Mouse (Mus musculus): ENCODE data around the gene Smyd1.
"Not testable (repeated sequence)": the region's sequence is repeated elsewhere in the genome, so short reads cannot be mapped to it uniquely, and the experiment has no call there.

Smyd1 gene

GRCm38 (mm10) chr6:71324816-71325215, 2.8 kb upstream of the Smyd1 start:
- CTCF ChIA-PET = no interaction called here

- CTCF ChIA-PET = no interaction called here
These were observed 473 bp upstream of the Smyd1 start, which contains the start of gene Cd8b1 for GRCm38 (mm10) chr6:71322491-71322921. Gene Cd8b1 (plus strand): TSS chr6:71322788.

- CTCF ChIA-PET = interaction anchor here (0.6 kb wide), 1 partner anchor 273 kb away, joined by 3 read pairs; no protein-coding TSS in a partner anchor
These were observed 14.5 kb downstream of the Smyd1 start for GRCm38 (mm10) chr6:71307486-71307885.

GRCm38 (mm10) chr6:71302097-71302731, 19.8 kb downstream of the Smyd1 start:
- CTCF ChIA-PET = no interaction called here

- CTCF ChIA-PET = interaction anchor here (0.7 to 1.0 kb wide), 3 partner anchors 70 to 150 kb away, joined by 3 to 16 read pairs (median 3); no protein-coding TSS in a partner anchor
These were observed 23.3 kb downstream of the Smyd1 start for GRCm38 (mm10) chr6:71298751-71299150.

- CTCF ChIA-PET = interaction anchor here (0.7 to 0.9 kb wide), 2 partner anchors 29 to 149 kb away, joined by 3 to 6 read pairs; no protein-coding TSS in a partner anchor
These were observed 24.0 kb downstream of the Smyd1 start for GRCm38 (mm10) chr6:71298051-71298450.

- CTCF ChIA-PET = no interaction called here
These were observed 26.7 kb downstream of the Smyd1 start for GRCm38 (mm10) chr6:71295303-71295702.

GRCm38 (mm10) chr6:71293509-71293908, 28.5 kb downstream of the Smyd1 start:
- CTCF ChIA-PET = no interaction called here

GRCm38 (mm10) chr6:71279418-71279817, 42.6 kb downstream of the Smyd1 start:
- CTCF ChIA-PET = interaction anchor here (0.6 to 0.7 kb wide), 2 partner anchors 11 to 16 kb away, joined by 3 read pairs; no protein-coding TSS in a partner anchor

GRCm38 (mm10) chr6:71274621-71275020, 47.4 kb downstream of the Smyd1 start:
- CTCF ChIA-PET = no interaction called here

GRCm38 (mm10) chr6:71273715-71274114, 48.3 kb downstream of the Smyd1 start:
- CTCF ChIA-PET = no interaction called here

GRCm38 (mm10) chr6:71272316-71272741, 49.7 kb downstream of the Smyd1 start:
- CTCF ChIA-PET = no interaction called here

GRCm38 (mm10) chr6:71271389-71272315, 50.4 kb downstream of the Smyd1 start, which contains the start of gene Krcc1:
Gene Krcc1 (plus strand): TSS chr6:71271677.
- CTCF ChIA-PET = no interaction called here

- CTCF ChIA-PET = interaction anchor here (0.5 kb wide), 1 partner anchor 166 kb away, joined by 5 read pairs; no protein-coding TSS in a partner anchor
These were observed 51.0 kb downstream of the Smyd1 start for GRCm38 (mm10) chr6:71271057-71271388.

- CTCF ChIA-PET = interaction anchor here (0.5 kb wide), 1 partner anchor 166 kb away, joined by 5 read pairs; no protein-coding TSS in a partner anchor
These were observed 51.6 kb downstream of the Smyd1 start for GRCm38 (mm10) chr6:71270301-71271056.

GRCm38 (mm10) chr6:71269686-71270050, 52.4 kb downstream of the Smyd1 start:
- CTCF ChIA-PET = not testable (repeated sequence)

- CTCF ChIA-PET = no interaction called here
These were observed 52.9 kb downstream of the Smyd1 start for GRCm38 (mm10) chr6:71268929-71269685.

GRCm38 (mm10) chr6:71267603-71268002, 54.4 kb downstream of the Smyd1 start:
- CTCF ChIA-PET = not testable (repeated sequence)

- CTCF ChIA-PET = no interaction called here
These were observed 59.7 kb downstream of the Smyd1 start for GRCm38 (mm10) chr6:71262142-71262833.

GRCm38 (mm10) chr6:71261060-71261459, 61.0 kb downstream of the Smyd1 start:
- CTCF ChIA-PET = no interaction called here
